Mouse (Mus musculus) thymus, adult 2 months (tissue): ENCODE measurements at regions not wholly inside any gene's neighbourhood (a gene's known extent, or its start where the extent isn't known, plus 50 kb on each side); places are given as distances from the start of the nearest gene placed in this dataset.

Experiments
- CTCF ChIP-seq: fragments of 200-500 bp; IDR thresholded peaks from 2 replicates; pipeline ENCODE4 v1.5.1; 2012; ENCODE audit warnings: mild to moderate bottlenecking, control low read depth, low read length, moderate library complexity, borderline replicate concordance; ENCODE audit not compliant: control insufficient read depth, poor library complexity, insufficient read depth; ENCODE audit errors: extremely low read depth
- POLR2A ChIP-seq: fragments of 200-500 bp; IDR thresholded peaks from 2 replicates; pipeline ENCODE4 v1.6.1; 2012; ENCODE audit warnings: mild to moderate bottlenecking, low read length, control low read depth, moderate library complexity; ENCODE audit not compliant: control insufficient read depth, poor library complexity, insufficient read depth; ENCODE audit errors: extremely low read depth

DNA sequence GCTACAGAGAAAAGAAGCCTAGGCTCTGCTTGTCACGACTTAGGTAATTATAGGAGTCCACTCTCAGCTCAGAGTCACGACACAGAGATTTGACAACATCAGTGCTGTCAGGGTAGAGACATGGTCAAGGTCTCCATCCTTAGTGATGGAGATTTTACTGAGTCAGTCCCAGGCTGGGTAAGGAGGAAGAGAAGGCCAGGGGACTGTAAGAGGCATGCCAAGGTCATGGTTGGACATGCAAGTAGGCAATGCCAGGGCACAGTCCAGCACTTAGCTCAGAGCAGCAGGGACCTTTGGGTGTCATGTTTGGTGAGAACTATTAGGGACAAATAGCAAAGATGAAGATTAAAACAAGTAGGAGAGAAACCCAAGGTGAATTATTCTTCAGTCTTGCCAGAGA, 200.7 kb upstream of the A230072I06Rik start:
- TF ChIP-seq CTCF (no peak), POLR2A (no peak)
